Mouse (Mus musculus) kidney, embryonic 16.5 days (tissue): ENCODE measurements around the gene Zbtb48. TPM values are rescaled to one million over a fixed set of nuclear protein-coding genes. Genes with fewer than 3 reads are reported as not detected.

Experiments
- ATAC-seq: fragments of 200-750 bp; cut with Nextera tagmentation; 2 replicates; pipeline ENCODE4 v1.8.0; 2017; ENCODE audit warnings: moderate TSS enrichment; ENCODE audit not compliant: low FRiP score, low TSS enrichment
- H3K27ac ChIP-seq: fragments of 300-500 bp; sonication (generic); 2 replicates; pipeline ENCODE4 v1.5.1; 2014; ENCODE audit warnings: low read length
- H3K27me3 ChIP-seq: fragments of 300-500 bp; sonication (generic); 2 replicates; pipeline ENCODE4 v1.6.1; 2014; ENCODE audit warnings: low read length, control low read depth, mixed read lengths; ENCODE audit not compliant: insufficient read depth
- H3K36me3 ChIP-seq: fragments of 300-500 bp; sonication (generic); 2 replicates; pipeline ENCODE4 v1.6.1; 2014; ENCODE audit warnings: low read length, control low read depth, mixed read lengths; ENCODE audit not compliant: insufficient read depth
- H3K4me1 ChIP-seq: fragments of 300-500 bp; sonication (generic); 2 replicates; pipeline ENCODE4 v1.6.1; 2014; ENCODE audit warnings: low read length, control low read depth, mixed read lengths; ENCODE audit not compliant: insufficient read depth
- H3K4me2 ChIP-seq: fragments of 300-500 bp; sonication (generic); replicated peaks from 2 replicates; pipeline ENCODE4 v1.6.1; 2014; ENCODE audit warnings: low read depth, low read length
- H3K4me3 ChIP-seq: fragments of 300-500 bp; sonication (generic); 2 replicates; pipeline ENCODE4 v1.5.1; 2014; ENCODE audit warnings: mild to moderate bottlenecking, low read length
- H3K9ac ChIP-seq: fragments of 300-500 bp; sonication (generic); replicated peaks from 2 replicates; pipeline ENCODE4 v1.6.1; 2014; ENCODE audit warnings: low read length
- H3K9me3 ChIP-seq: fragments of 300-500 bp; sonication (generic); 2 replicates; pipeline ENCODE4 v1.6.1; 2016; ENCODE audit warnings: low read length, control low read depth
- WGBS: fragments of 180-500 bp; shearing (Covaris S2); extraction: QIAGEN DNeasy Blood & Tissue Kit; methylation state at CpG from one replicate; pipeline ENCODE4 v1.1.7; 2014; 5-methylcytosine and 5-hydroxymethylcytosine counted together
- polyA plus RNA-seq: library from polyadenylated mRNA; unstranded; fragments of >200 nt; fragmentation: Nextera tagmentation; extraction: Ambion mirVana; gene quantifications from 2 replicates; pipeline ENCODE4 v1.2.1, GENCODE M21; 2015

Zbtb48 gene
- polyA plus RNA-seq, 1 experiment from 2014 or later, result 26.0 TPM

- no peak for ATAC-seq
- Histone ChIP-seq H3K4me1 (peaks cover 30% of the 10 kb centered on the region), H3K27ac (no peak overlapping the region), H3K9me3 (no peaks in the 10 kb centered on the region), H3K9ac (no peak overlapping the region), H3K36me3 (peaks cover 40% of the 10 kb centered on the region), H3K4me2 (no peak overlapping the region), H3K4me3 (no peak overlapping the region), H3K27me3 (no peaks in the 10 kb centered on the region)
- WGBS, result 93% methylated on average over 16 of the region's 16 CpGs
Measured at GRCm38 (mm10) chr4:152012109-152012508, 15.4 kb downstream of the Zbtb48 start.

- WGBS, result 73% methylated on average over 8 of the region's 8 CpGs
- no peak for ATAC-seq
- peaks cover 37% of the 10 kb centered on the region for H3K36me3 ChIP-seq
Measured at GRCm38 (mm10) chr4:152011171-152011760, 16.2 kb downstream of the Zbtb48 start.

GRCm38 (mm10) chr4:152010707-152011134, 16.8 kb downstream of the Zbtb48 start:
- peak overlapping the region; percentile 83 for H3K4me3 ChIP-seq
- 12% methylated on average over 13 of the region's 13 CpGs for WGBS
- no peak for ATAC-seq
- no peaks in the 10 kb centered on the region for H3K27me3 ChIP-seq
- peak overlapping the region; percentile 99 for H3K4me2 ChIP-seq
- peaks cover 32% of the 10 kb centered on the region for H3K36me3 ChIP-seq
- no peaks in the 10 kb centered on the region for H3K9me3 ChIP-seq
- peak overlapping the region; percentile 14; the same call in 1 of the 2 replicates for H3K27ac ChIP-seq
- H3K9ac ChIP-seq, result peak overlapping the region; percentile 83
- peaks cover 31% of the 10 kb centered on the region for H3K4me1 ChIP-seq

More at GRCm38 (mm10) chr4:152011171-152011760, 16.2 kb downstream of the Zbtb48 start:
- Histone ChIP-seq H3K9me3 (no peaks in the 10 kb centered on the region), H3K27ac (no peak overlapping the region), H3K4me2 (peak overlapping the region; percentile 99), H3K4me1 (peaks cover 31% of the 10 kb centered on the region), H3K27me3 (no peaks in the 10 kb centered on the region), H3K4me3 (peak overlapping the region; percentile 83), H3K9ac (peak overlapping the region; percentile 83)

- H3K9ac ChIP-seq, result peak overlapping the region; percentile 83
- 2% methylated on average over 10 of the region's 10 CpGs for WGBS
- no peaks in the 10 kb centered on the region for H3K9me3 ChIP-seq
- H3K36me3 ChIP-seq, result peaks cover 27% of the 10 kb centered on the region
- H3K27ac ChIP-seq, result peak overlapping the region; percentile 92
- peaks cover 31% of the 10 kb centered on the region for H3K4me1 ChIP-seq
- H3K4me2 ChIP-seq, result peak overlapping the region; percentile 99
- no peaks in the 10 kb centered on the region for H3K27me3 ChIP-seq
- H3K4me3 ChIP-seq, result peak overlapping the region; percentile 83
- peak; percentile 8; the same call in 1 of the 2 replicates for ATAC-seq
Measured at GRCm38 (mm10) chr4:152010091-152010706, 17.3 kb downstream of the Zbtb48 start.

DNA sequence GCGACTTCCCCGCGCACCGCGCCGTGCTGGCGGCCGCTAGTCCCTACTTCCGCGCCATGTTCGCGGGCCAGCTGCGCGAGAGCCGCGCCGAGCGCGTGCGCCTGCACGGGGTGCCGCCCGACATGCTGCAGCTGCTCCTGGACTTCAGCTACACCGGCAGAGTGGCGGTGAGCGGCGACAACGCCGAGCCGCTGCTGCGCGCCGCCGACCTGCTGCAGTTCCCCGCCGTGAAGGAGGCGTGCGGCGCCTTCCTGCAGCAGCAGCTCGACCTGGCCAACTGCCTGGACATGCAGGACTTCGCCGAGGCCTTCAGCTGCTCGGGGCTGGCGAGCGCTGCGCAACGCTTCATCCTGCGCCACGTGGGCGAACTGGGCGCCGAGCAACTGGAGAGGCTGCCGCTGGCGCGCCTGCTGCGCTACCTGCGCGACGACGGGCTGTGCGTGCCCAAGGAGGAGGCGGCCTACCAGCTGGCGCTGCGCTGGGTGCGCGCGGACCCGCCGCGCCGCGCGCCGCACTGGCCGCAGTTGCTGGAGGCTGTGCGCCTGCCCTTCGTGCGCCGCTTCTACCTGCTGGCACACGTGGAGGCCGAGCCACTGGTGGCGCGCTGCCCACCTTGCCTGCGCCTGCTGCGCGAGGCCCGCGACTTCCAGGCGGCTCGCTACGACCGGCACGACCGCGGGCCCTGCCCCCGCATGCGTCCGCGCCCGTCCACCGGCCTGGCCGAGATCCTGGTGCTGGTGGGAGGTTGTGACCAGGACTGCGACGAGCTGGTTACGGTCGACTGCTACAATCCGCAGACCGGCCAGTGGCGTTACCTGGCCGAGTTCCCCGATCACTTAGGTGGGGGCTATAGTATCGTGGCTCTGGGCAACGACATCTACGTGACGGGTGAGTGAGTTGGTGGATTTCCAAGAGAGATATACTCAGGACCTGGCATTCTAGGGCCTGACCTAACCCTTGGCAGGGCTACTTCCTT, 18.1 kb downstream of the Zbtb48 start:
- Histone ChIP-seq H3K36me3 (peaks cover 19% of the 10 kb centered on the region), H3K27me3 (no peaks in the 10 kb centered on the region), H3K4me1 (peaks cover 31% of the 10 kb centered on the region), H3K9me3 (no peaks in the 10 kb centered on the region), H3K9ac (peak overlapping the region; percentile 83), H3K27ac (peak overlapping the region; percentile 92), H3K4me3 (peak overlapping the region; percentile 83), H3K4me2 (peak overlapping the region; percentile 99)
- ATAC-seq, result peak; percentile 72
- under 1% methylated on average over 110 of the region's 115 CpGs for WGBS

DNA sequence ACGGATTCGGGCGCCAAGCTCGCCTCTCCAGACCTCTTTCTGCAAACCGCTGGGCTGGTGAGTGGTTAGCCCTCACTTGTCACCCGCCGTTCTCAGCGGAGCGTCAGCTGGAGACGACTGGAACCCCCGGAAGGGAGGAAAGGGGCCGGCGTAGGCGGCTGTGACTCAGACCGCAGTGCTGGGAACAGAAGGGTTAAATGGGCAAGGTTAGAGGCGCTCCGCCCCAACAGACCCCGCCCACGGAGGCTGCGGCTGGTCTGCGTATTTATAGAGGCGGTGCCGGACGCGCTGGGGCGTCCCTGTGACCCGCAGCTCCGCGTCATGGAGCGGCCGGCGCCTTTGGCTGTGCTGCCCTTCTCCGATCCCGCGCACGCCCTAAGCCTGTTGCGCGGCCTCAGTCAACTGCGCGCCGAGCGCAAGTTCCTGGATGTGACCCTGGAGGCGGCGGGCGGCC, 18.8 kb downstream of the Zbtb48 start, which contains the start of gene Klhl21:
Klhl21 (plus strand) TSS at position 182 of the 454 bp plus-strand sequence.
- peak; percentile 90 for ATAC-seq
- peak within 1 kb of the TSS; percentile 99 for H3K4me2 ChIP-seq
- WGBS, result under 1% methylated on average over 44 of the region's 45 CpGs
- H3K9me3 ChIP-seq, result no peaks in the 10 kb centered on the region
- H3K27me3 ChIP-seq, result no peaks in the 10 kb centered on the region
- H3K9ac ChIP-seq, result peak within 1 kb of the TSS; percentile 83
- peaks cover 31% of the 10 kb centered on the region for H3K4me1 ChIP-seq
- peak within 1 kb of the TSS; percentile 83 for H3K4me3 ChIP-seq
- peaks cover 12% of the 10 kb centered on the region; the same call in 1 of the 2 replicates for H3K36me3 ChIP-seq
- H3K27ac ChIP-seq, result peak within 1 kb of the TSS; percentile 92

DNA sequence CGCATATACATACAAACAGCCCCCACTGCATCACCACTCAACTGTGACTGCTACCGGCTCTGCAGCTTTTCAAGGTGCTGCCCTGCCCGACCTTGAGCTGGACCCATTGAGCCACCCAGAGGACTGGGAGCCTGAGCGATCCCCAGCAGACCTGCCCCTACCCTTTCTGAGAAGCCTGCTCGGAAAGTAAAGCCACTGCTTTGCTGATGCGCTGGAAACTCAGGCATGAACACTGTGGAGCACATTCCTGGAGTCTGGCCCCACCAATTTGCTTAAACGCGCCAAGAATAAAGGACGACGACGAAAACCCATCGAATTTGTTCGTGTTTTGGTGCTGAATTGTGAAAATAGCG, 19.3 kb downstream of the Zbtb48 start:
- WGBS, result 0% methylated on average over 14 of the region's 14 CpGs
- Histone ChIP-seq H3K4me1 (peaks cover 31% of the 10 kb centered on the region), H3K27me3 (no peaks in the 10 kb centered on the region), H3K9ac (peak overlapping the region; percentile 83), H3K36me3 (peaks cover 8% of the 10 kb centered on the region; the same call in 1 of the 2 replicates), H3K9me3 (no peaks in the 10 kb centered on the region), H3K4me2 (peak overlapping the region; percentile 99), H3K4me3 (peak overlapping the region; percentile 83), H3K27ac (peak overlapping the region; percentile 92)
- peak; percentile 3; the same call in 1 of the 2 replicates for ATAC-seq

DNA sequence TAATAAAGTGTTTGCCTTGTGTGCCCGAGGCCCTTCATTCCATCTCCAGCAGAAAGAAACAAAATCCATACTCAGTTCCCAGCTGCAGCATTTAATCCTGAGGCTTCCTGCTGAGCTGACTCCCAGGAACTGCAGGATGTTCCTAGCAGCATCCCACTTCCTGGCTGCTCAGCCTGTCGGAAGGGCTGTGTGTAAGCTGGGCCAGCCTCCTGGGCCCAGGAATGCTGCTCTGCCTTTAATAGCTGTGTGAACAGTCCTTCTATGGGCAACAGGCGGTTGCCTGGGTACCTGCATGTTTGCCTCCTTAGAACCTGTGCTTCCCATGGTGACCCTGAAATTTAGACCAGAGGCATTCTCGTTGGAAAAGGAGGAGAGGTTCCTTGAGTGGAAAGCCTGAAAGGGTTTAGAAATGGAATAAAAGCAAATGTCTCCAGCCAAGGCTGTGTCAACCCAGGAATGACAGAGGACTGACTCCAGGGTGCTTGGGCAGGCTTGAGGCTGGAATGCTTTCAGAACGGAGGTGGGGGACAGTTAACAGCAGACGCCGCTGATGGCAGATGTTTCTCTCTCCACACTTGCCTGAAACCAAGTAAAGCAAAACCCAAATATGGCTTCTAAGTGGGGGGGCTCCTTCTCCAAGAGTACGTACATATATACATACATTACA, 19.9 kb downstream of the Zbtb48 start:
- 8% methylated on average over 8 of the region's 8 CpGs for WGBS

DNA sequence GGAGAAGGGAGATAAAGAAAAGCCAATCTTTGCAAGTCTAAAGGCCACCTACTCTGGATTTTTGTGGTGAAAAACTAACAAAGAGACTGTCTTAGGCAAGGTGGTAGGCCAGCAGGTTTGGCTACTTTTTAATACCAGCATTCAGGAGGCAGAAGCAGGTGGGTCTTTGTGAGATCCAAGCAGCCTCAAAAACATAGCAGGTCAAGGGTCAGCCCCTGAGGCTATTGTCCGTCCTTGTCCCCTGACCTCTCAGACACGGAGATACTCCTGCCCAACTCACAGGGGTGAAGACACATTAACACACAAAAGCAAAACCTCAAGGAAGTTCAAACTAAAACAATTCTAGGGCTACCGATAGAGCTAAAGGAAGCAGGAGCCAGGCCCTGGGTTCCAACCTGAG, 20.7 kb downstream of the Zbtb48 start:
- no peak overlapping the region for H3K4me2 ChIP-seq
- peaks cover 31% of the 10 kb centered on the region for H3K4me1 ChIP-seq
- no peaks in the 10 kb centered on the region for H3K27me3 ChIP-seq
- WGBS, result 48% methylated on average over 3 of the region's 3 CpGs
- no peak overlapping the region for H3K9ac ChIP-seq
- no peak for ATAC-seq
- no peaks in the 10 kb centered on the region for H3K9me3 ChIP-seq
- H3K36me3 ChIP-seq, result no peaks in the 10 kb centered on the region
- 0 out of 2 replicates have a peak overlapping the region, but pooled peaks have one; percentile 92 for H3K27ac ChIP-seq
- no peak overlapping the region for H3K4me3 ChIP-seq

More for the DNA sequence above, 19.9 kb downstream of the Zbtb48 start:
- Histone ChIP-seq H3K27me3 (no peaks in the 10 kb centered on the region), H3K27ac (peak overlapping the region; percentile 92), H3K9me3 (no peaks in the 10 kb centered on the region), H3K4me3 (peak overlapping the region; percentile 83), H3K9ac (peak overlapping the region; percentile 83), H3K36me3 (peaks cover 3% of the 10 kb centered on the region; the same call in 1 of the 2 replicates), H3K4me2 (peak overlapping the region; percentile 99), H3K4me1 (peaks cover 31% of the 10 kb centered on the region)
- ATAC-seq, result peak; percentile 25; the same call in 1 of the 2 replicates
